Mouse (Mus musculus): Measurements from ENCODE around the gene LTO1. TPM values are rescaled to one million over a fixed set of nuclear protein-coding genes. Genes with fewer than 3 reads are reported as not detected.
"Not testable (repeated sequence)": the region's sequence is repeated elsewhere in the genome, so short reads cannot be mapped to it uniquely, and the experiment has no call there.

Gene LTO1
- polyA plus RNA-seq, 1 experiment, result 19.8 TPM

DNA sequence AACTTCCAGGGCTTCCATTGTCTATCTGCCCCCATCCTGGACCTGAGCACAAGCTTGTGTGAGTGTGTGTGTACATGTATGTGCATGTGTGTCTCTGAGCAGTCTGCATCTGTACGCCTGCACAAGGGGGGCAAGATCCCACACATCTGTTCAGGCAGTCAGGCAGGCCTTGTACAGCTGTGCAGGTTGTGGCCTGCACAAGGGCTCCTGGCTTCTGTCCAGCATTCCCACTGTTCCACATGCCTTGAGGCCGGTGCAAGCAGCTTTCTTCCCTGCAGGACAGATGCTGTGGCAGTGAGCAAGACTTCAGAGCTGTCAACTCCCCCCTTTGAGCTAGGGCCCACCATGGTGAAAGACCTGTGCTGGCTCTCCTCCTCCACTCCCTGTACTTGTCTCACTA, 31.8 kb upstream of the LTO1 start:
- 52% methylated on average over 2 of the region's 2 CpGs for WGBS
- Histone ChIP-seq H3K4me3 (ENCODE audit: insufficient read depth, low read depth, low read length) (no peak overlapping the region), H3K36me3 (ENCODE audit: control insufficient read depth, insufficient read depth, low read length) (no peaks in the 10 kb centered on the region), H3K4me1 (ENCODE audit: control insufficient read depth, insufficient read depth, low read length) (no peaks in the 10 kb centered on the region), H3K27ac (ENCODE audit: insufficient read depth, low read depth, low read length) (no peak overlapping the region), H3K27me3 (replicated peaks; ENCODE audit: control insufficient read depth, insufficient read depth, low read length) (no peaks in the 10 kb centered on the region)
- TF ChIP-seq CTCF (conservative IDR thresholded peaks at IDR 0.05; ENCODE audit: insufficient read depth, insufficient read length, low read depth, low read length) (no peak), POLR2A (IDR thresholded peaks at IDR 0.05; ENCODE audit: low read depth, low read length) (no peak)
- DNase-seq, result no peak

DNA sequence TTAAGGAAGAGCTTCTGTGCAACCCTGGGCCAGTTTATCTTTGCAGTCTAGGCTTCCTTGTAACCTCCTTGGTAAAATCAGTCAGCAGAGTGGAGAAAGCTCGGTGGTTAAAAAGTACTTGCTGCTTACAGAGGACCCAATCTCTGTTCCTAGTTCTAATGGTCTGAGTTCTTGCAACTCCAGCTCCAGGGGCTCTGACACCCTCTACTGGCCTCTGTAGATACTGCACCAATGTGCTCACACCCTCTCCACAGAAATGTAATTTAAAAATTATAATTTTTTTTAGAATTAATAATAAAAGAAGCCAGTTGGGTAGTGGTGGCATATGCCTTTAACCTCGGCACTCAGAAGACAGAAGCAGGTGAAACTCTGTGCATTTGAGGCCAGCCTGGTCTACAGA, 27.2 kb upstream of the LTO1 start:
- H3K4me3 ChIP-seq (ENCODE audit: insufficient read depth, low read depth, low read length), result no peak overlapping the region
- H3K27me3 ChIP-seq (replicated peaks; ENCODE audit: control insufficient read depth, insufficient read depth, low read length), result no peaks in the 10 kb centered on the region
- TF ChIP-seq CTCF (conservative IDR thresholded peaks at IDR 0.05; ENCODE audit: insufficient read depth, insufficient read length, low read depth, low read length) (0 out of 2 replicates have a peak, but pooled peaks have one; percentile 12), POLR2A (IDR thresholded peaks at IDR 0.05; ENCODE audit: low read depth, low read length) (no peak)
- no peak overlapping the region for H3K27ac ChIP-seq (ENCODE audit: insufficient read depth, low read depth, low read length)
- no peaks in the 10 kb centered on the region for H3K36me3 ChIP-seq (ENCODE audit: control insufficient read depth, insufficient read depth, low read length)
- WGBS, result 91% methylated on average over 2 of the region's 2 CpGs
- DNase-seq, result no peak
- no peaks in the 10 kb centered on the region for H3K4me1 ChIP-seq (ENCODE audit: control insufficient read depth, insufficient read depth, low read length)

DNA sequence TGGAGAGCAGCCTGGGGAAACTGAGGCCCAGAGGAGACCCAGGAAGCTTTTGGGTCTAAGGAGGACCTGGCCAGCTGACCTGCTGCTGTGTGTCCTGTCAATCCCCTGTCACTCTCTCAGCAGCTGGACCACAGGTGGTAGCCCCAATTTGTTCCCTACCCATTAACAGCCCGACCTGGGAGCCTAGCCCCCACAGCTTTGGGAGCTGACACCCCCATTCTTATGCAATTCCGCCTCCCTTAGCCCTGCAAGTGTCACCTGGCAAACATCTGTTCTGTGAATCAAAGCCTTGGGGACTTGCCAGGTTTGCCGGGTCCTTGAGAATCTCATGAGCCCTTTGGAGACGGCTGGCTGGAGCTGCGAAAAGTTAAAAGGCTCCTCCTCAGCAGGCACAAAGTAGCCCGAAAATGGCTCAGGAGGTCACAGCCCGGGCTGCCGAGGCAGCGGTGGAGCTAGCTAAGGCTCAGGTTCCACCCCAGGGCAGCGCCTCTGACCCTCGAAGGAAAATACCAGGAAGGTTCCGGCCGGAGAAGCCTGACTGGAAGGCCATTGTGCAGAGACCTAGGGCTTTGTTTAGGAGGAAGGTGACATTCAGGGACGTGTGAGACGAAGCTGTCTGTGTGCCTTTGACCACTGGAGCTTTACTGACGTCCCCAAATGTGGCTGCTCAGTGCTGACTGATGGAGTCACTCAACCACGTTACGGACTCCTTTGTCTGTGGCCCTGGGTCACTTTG, 26.2 kb upstream of the LTO1 start:
- Histone ChIP-seq H3K4me3 (ENCODE audit: insufficient read depth, low read depth, low read length) (no peak overlapping the region), H3K4me1 (ENCODE audit: control insufficient read depth, insufficient read depth, low read length) (no peaks in the 10 kb centered on the region), H3K36me3 (ENCODE audit: control insufficient read depth, insufficient read depth, low read length) (no peaks in the 10 kb centered on the region), H3K27ac (ENCODE audit: insufficient read depth, low read depth, low read length) (no peak overlapping the region), H3K27me3 (replicated peaks; ENCODE audit: control insufficient read depth, insufficient read depth, low read length) (no peaks in the 10 kb centered on the region)
- 12% methylated on average over 18 of the region's 18 CpGs for WGBS
- no peak for DNase-seq
- TF ChIP-seq CTCF (conservative IDR thresholded peaks at IDR 0.05; ENCODE audit: insufficient read depth, insufficient read length, low read depth, low read length) (no peak), POLR2A (IDR thresholded peaks at IDR 0.05; ENCODE audit: low read depth, low read length) (no peak)

DNA sequence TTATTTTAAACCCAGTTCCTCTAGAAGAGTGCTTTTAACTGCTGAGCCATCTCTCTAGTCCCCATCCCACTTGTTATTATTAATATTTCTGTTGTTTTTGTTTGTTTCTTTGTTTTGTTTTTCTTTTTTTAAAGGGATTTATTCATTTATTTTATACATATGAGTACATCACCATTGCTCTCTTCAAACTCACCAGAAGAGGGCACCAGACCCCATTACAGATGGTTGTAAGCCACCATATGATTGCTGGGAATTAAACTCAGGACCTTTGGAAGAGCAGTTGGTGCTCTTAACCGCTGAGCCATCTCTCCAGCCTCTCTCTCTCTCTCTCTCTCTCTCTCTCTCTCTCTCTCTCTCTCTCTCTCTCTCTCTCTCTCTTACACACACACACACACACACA, 24.2 kb upstream of the LTO1 start:
- H3K27me3 ChIP-seq (replicated peaks; ENCODE audit: control insufficient read depth, insufficient read depth, low read length); H3K4me3 ChIP-seq (ENCODE audit: insufficient read depth, low read depth, low read length); H3K4me1 ChIP-seq (ENCODE audit: control insufficient read depth, insufficient read depth, low read length); H3K27ac ChIP-seq (ENCODE audit: insufficient read depth, low read depth, low read length); H3K36me3 ChIP-seq (ENCODE audit: control insufficient read depth, insufficient read depth, low read length); DNase-seq: not testable (repeated sequence)
- 100% methylated on average over 1 of the region's 1 CpGs for WGBS

DNA sequence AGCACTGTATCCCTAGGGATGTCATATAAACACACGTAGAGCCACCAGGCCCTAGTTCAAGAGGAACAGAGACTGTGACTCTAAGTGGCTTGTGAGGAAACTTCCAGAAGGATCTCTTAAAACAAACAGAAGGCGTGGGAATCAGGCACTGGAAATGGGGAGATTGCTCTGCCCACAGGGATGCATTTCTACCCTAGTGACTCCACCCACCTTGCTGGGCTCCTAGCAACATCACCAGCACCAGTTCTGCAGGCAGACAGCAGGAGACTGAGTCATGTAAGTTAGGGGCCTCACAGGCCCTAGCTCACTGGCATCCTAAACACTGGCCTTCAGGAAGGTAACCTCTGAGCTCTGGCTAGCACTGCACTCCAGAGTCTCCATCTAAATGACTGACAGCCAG, 23.0 kb upstream of the LTO1 start:
- Histone ChIP-seq H3K27me3 (replicated peaks; ENCODE audit: control insufficient read depth, insufficient read depth, low read length) (0 out of 2 replicates have a peak, but pooled peaks cover 1% of the 10 kb centered on the region), H3K4me3 (ENCODE audit: insufficient read depth, low read depth, low read length) (no peak overlapping the region), H3K36me3 (ENCODE audit: control insufficient read depth, insufficient read depth, low read length) (no peaks in the 10 kb centered on the region), H3K27ac (ENCODE audit: insufficient read depth, low read depth, low read length) (no peak overlapping the region), H3K4me1 (ENCODE audit: control insufficient read depth, insufficient read depth, low read length) (no peaks in the 10 kb centered on the region)
- WGBS, result 91% methylated on average over 2 of the region's 2 CpGs
- DNase-seq, result no peak
- no peak for TF ChIP-seq POLR2A (IDR thresholded peaks at IDR 0.05; ENCODE audit: low read depth, low read length)
- no peak for TF ChIP-seq CTCF (conservative IDR thresholded peaks at IDR 0.05; ENCODE audit: insufficient read depth, insufficient read length, low read depth, low read length)

DNA sequence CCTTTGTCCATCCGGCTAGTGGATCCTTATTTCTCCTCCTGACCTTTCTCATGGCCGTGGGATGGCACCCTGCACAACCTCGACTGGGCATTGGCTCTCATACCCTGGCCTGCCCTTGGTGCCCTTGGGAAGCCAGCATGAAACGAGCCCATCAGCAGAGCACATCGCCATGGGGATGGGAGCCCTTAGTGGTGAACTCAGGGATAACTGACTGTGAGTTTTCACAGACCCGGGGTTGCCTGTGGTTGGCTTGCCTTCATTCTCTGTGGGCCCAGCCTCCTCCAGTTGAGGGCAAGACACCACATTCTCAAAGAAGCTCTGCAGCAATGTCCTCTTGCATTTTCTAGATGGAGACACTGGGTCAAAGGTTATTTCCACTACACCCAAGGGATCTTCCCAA, 22.6 kb upstream of the LTO1 start:
- no peaks in the 10 kb centered on the region for H3K36me3 ChIP-seq (ENCODE audit: control insufficient read depth, insufficient read depth, low read length)
- no peak overlapping the region for H3K4me3 ChIP-seq (ENCODE audit: insufficient read depth, low read depth, low read length)
- no peak for DNase-seq
- no peak overlapping the region for H3K27ac ChIP-seq (ENCODE audit: insufficient read depth, low read depth, low read length)
- H3K4me1 ChIP-seq (ENCODE audit: control insufficient read depth, insufficient read depth, low read length), result no peaks in the 10 kb centered on the region
- WGBS, result 54% methylated on average over 6 of the region's 6 CpGs
- H3K27me3 ChIP-seq (replicated peaks; ENCODE audit: control insufficient read depth, insufficient read depth, low read length), result 0 out of 2 replicates have a peak, but pooled peaks cover 1% of the 10 kb centered on the region
- TF ChIP-seq CTCF (conservative IDR thresholded peaks at IDR 0.05; ENCODE audit: insufficient read depth, insufficient read length, low read depth, low read length) (no peak), POLR2A (IDR thresholded peaks at IDR 0.05; ENCODE audit: low read depth, low read length) (no peak)

DNA sequence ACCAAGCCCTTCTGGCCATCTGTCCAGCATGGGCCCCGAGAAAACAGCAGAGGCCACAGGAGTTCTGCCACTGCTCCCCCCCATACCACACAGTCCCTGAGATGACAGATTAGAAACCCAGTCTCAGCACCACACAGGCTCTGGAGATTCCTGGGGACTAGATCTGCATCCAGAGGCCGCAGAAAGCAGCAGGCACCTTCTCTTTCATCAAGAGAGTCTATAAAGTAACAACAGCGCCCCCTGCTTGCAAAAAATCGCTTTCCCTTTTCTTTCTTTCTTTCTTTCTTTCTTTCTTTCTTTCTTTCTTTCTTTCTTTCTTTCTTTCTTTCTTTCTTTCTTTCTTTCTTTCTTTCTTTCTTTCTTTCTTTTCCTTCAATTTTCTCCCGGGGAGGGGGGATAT, 20.7 kb upstream of the LTO1 start:
- no peak overlapping the region for H3K4me3 ChIP-seq (ENCODE audit: insufficient read depth, low read depth, low read length)
- H3K36me3 ChIP-seq (ENCODE audit: control insufficient read depth, insufficient read depth, low read length), result no peaks in the 10 kb centered on the region
- H3K27ac ChIP-seq (ENCODE audit: insufficient read depth, low read depth, low read length), result no peak overlapping the region
- no peaks in the 10 kb centered on the region for H3K4me1 ChIP-seq (ENCODE audit: control insufficient read depth, insufficient read depth, low read length)
- 0 out of 2 replicates have a peak, but pooled peaks cover 1% of the 10 kb centered on the region for H3K27me3 ChIP-seq (replicated peaks; ENCODE audit: control insufficient read depth, insufficient read depth, low read length)
- DNase-seq, result peak; percentile 12
- 13% methylated on average over 5 of the region's 5 CpGs for WGBS
- TF ChIP-seq POLR2A (IDR thresholded peaks at IDR 0.05; ENCODE audit: low read depth, low read length) (no peak), CTCF (conservative IDR thresholded peaks at IDR 0.05; ENCODE audit: insufficient read depth, insufficient read length, low read depth, low read length) (0 out of 2 replicates have a peak, but pooled peaks have one; percentile 27)
